Mouse (Mus musculus) Patski (cell line): ENCODE results near the gene Arnt. TPM values are rescaled to one million over a fixed set of nuclear protein-coding genes. Genes with fewer than 3 reads are reported as not detected.

ENCODE experiments used
- ATAC-seq: fragments of 100-300 bp; one replicate; pipeline ENCODE4 v1.8.0; 2021
- CTCF ChIA-PET: fragments of 350-600 bp; sonication (Branson Sonifier 250); formaldehyde crosslinking; loops from one replicate; lab custom pipeline; 2022; ENCODE audit warnings: inconsistent platforms; lab: Charles Lee
- POLR2A ChIA-PET: fragments of 350-600 bp; sonication (Branson Sonifier 250); formaldehyde crosslinking; loops from one replicate; lab custom pipeline; 2022; ENCODE audit warnings: antibody characterized with exemption, inconsistent platforms; lab: Charles Lee
- DNase-seq: peaks from one replicate; pipeline ENCODE4 v3.0.0-alpha.2; 2011; ENCODE audit warnings: low read depth, low spot score
- H3K27me3 ChIP-seq: fragments of 371-371 bp; one replicate; pipeline ENCODE4 v1.5.1; 2021
- CTCF ChIP-seq: fragments of 100-300 bp; IDR thresholded peaks from one replicate; pipeline ENCODE4 v1.5.1; 2021
- in situ Hi-C: fragments of 300-500 bp; cut with MboI; formaldehyde crosslinking; loops from 3 replicates; pipeline ENCODE4 v1.11.1; 2018; ENCODE audit warnings: low pct_unique_long_range_greater_than_20kb, mixed read lengths
- polyA plus RNA-seq: library from polyadenylated mRNA; unstranded; gene quantifications from one replicate; pipeline ENCODE4 v1.2.3, GENCODE M21; 2021

Arnt gene
- polyA plus RNA-seq, 1 experiment from 2014 or later: 54.8 TPM

GRCm38 (mm10) chr3:95457758-95458157 is 23.6 kb downstream of the Arnt start:
- no peaks in the 10 kb centered on the region for H3K27me3 ChIP-seq
- ATAC-seq (no peak), DNase-seq (no peak)
- POLR2A ChIA-PET: interaction anchor here (0.5 kb wide), 1 partner anchor 8 kb away, joined by 3 read pairs; no protein-coding TSS in a partner anchor
- in situ Hi-C loops: no loop called here
- no peak for TF ChIP-seq CTCF
- CTCF ChIA-PET: interaction anchor here (0.7 to 1.3 kb wide), 4 partner anchors 8 to 108 kb away, joined by 3 to 5 read pairs (median 5); no protein-coding TSS in a partner anchor

- POLR2A ChIA-PET: no interaction called here
- ATAC-seq (no peak), DNase-seq (no peak)
- CTCF ChIA-PET: interaction anchor here (1.0 to 1.1 kb wide), 2 partner anchors 9 to 13 kb away, joined by 3 to 4 read pairs; no protein-coding TSS in a partner anchor
- no peaks in the 10 kb centered on the region for H3K27me3 ChIP-seq
- TF ChIP-seq CTCF: no peak
- in situ Hi-C loops: no loop called here
Measured at GRCm38 (mm10) chr3:95459381-95459780, 25.2 kb downstream of the Arnt start.

- ATAC-seq (no peak), DNase-seq (no peak)
- no peaks in the 10 kb centered on the region for H3K27me3 ChIP-seq
- POLR2A ChIA-PET: no interaction called here
- CTCF ChIA-PET: interaction anchor here (1.5 kb wide), 1 partner anchor 153 kb away, joined by 3 read pairs; no protein-coding TSS in a partner anchor
- no peak for TF ChIP-seq CTCF
- in situ Hi-C loops: loop anchor here (10.0 kb wide), 1 partner anchor 119 kb away; no protein-coding TSS in a partner anchor
Measured at GRCm38 (mm10) chr3:95463852-95464251, 29.7 kb downstream of the Arnt start.

GRCm38 (mm10) chr3:95478966-95479365 is 44.8 kb downstream of the Arnt start:
- ChIA-PET CTCF (interaction anchor here (0.8 kb wide), 1 partner anchor 21 kb away, joined by 3 read pairs; no protein-coding TSS in a partner anchor), POLR2A (no interaction called here)
- in situ Hi-C loops: no loop called here
- TF ChIP-seq CTCF: no peak
- no peaks in the 10 kb centered on the region for H3K27me3 ChIP-seq
- ATAC-seq: peak; percentile 17
- DNase-seq: peak; percentile 77

GRCm38 (mm10) chr3:95486421-95486820 is 52.2 kb downstream of the Arnt start:
- CTCF ChIA-PET: interaction anchor here (0.8 to 1.0 kb wide), 2 partner anchors 14 to 30 kb away, joined by 3 read pairs; no protein-coding TSS in a partner anchor
- POLR2A ChIA-PET: interaction anchor here (0.6 to 1.8 kb wide), 3 partner anchors 9 to 368 kb away, joined by 4 to 5 read pairs (median 5); partner anchors contain the start of gene Ctsk
- ATAC-seq: no peak
- H3K27me3 ChIP-seq: no peaks in the 10 kb centered on the region
- in situ Hi-C loops: no loop called here
- no peak for TF ChIP-seq CTCF
- no peak for DNase-seq

- in situ Hi-C loops: no loop called here
- no peak for ATAC-seq
- no peak for DNase-seq
- ChIA-PET CTCF (interaction anchor here (1.4 kb wide), 1 partner anchor 40 kb away, joined by 4 read pairs; no protein-coding TSS in a partner anchor), POLR2A (interaction anchor here (1.6 kb wide), 1 partner anchor 12 kb away, joined by 6 read pairs; no protein-coding TSS in a partner anchor)
- TF ChIP-seq CTCF: no peak
- no peaks in the 10 kb centered on the region for H3K27me3 ChIP-seq
Measured at GRCm38 (mm10) chr3:95488679-95489078, 54.5 kb downstream of the Arnt start.

- ChIA-PET POLR2A (no interaction called here), CTCF (interaction anchor here (1.6 kb wide), 1 partner anchor 13 kb away, joined by 5 read pairs; no protein-coding TSS in a partner anchor)
- ATAC-seq: no peak
- no peak for TF ChIP-seq CTCF
- in situ Hi-C loops: no loop called here
- DNase-seq: no peak
- no peaks in the 10 kb centered on the region for H3K27me3 ChIP-seq
Measured at GRCm38 (mm10) chr3:95490238-95490637, 56.0 kb downstream of the Arnt start.

- DNase-seq (no peak), ATAC-seq (no peak)
- ChIA-PET CTCF (interaction anchor here (0.7 to 1.8 kb wide), 3 partner anchors 8 to 14 kb away, joined by 3 to 5 read pairs (median 4); no protein-coding TSS in a partner anchor), POLR2A (interaction anchor here (0.6 kb wide), 1 partner anchor 180 kb away, joined by 3 read pairs; the partner anchor contains the start of gene Cers2)
- no peaks in the 10 kb centered on the region for H3K27me3 ChIP-seq
- in situ Hi-C loops: no loop called here
- TF ChIP-seq CTCF: peak; percentile 88
Measured at GRCm38 (mm10) chr3:95494342-95494741, 60.2 kb downstream of the Arnt start.

GRCm38 (mm10) chr3:95498229-95498628 is 64.0 kb downstream of the Arnt start:
- no peaks in the 10 kb centered on the region for H3K27me3 ChIP-seq
- ChIA-PET CTCF (interaction anchor here (2.4 kb wide), 1 partner anchor 15 kb away, joined by 7 read pairs; no protein-coding TSS in a partner anchor), POLR2A (interaction anchor here (1.4 kb wide), 1 partner anchor 11 kb away, joined by 4 read pairs; no protein-coding TSS in a partner anchor)
- no peak for DNase-seq
- in situ Hi-C loops: no loop called here
- TF ChIP-seq CTCF: no peak
- no peak for ATAC-seq

- TF ChIP-seq CTCF: no peak
- H3K27me3 ChIP-seq: no peaks in the 10 kb centered on the region
- ATAC-seq (no peak), DNase-seq (no peak)
- in situ Hi-C loops: no loop called here
- ChIA-PET POLR2A (interaction anchor here (1.4 kb wide), 1 partner anchor 12 kb away, joined by 4 read pairs; no protein-coding TSS in a partner anchor), CTCF (interaction anchor here (1.3 to 2.1 kb wide), 2 partner anchors 17 to 19 kb away, joined by 4 to 5 read pairs; no protein-coding TSS in a partner anchor)
Measured at GRCm38 (mm10) chr3:95499024-95499423, 64.8 kb downstream of the Arnt start, which contains the start of gene Ctsk. TSS of gene Ctsk (plus strand) at chr3:95499256.
